In the genomic region with DNA sequence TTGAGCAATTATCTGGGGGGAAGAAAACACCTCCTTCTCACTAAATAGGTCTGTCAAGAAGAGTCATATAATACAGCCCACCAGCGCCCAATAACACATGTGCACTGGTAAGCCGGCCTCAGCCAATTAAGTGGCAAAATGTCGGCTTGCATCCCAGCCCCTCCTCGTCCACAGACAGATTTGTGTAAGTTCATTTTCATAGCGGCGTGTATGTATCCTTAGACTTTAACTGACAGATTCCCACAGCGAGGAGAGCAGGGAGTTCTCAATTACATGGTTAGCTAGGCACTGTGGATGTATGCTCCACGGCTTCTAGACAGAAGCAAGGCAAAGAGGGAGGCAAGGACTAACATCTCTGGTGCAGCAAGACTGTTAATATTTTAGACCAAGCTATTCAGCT, we compare ENCODE assay signal across 21 mouse cellular contexts.
DNase-seq lines count a peak whose midpoint lies in the region; ATAC-seq and TF ChIP-seq lines count a peak whose summit lies in the region.
"Had no signal": no experiment of that assay in that cellular context is flagged by ENCODE, and none has a peak within 500 bp of the region (broad histone marks: within the 10 kb centered on the region; RNA-seq: fewer than 3 reads in every experiment).

No protein-coding gene starts in this region.

- no peak for TF ChIP-seq EP300 in liver, postnatal 0 days (IDR thresholded peaks at IDR 0.05; ENCODE audit: low read depth)

- no peak overlapping the region for H3K9ac ChIP-seq in midbrain, embryonic 12.5 days (replicated peaks)
- H3K9ac ChIP-seq in midbrain, embryonic 11.5 days (ENCODE audit: low read length) = no peak overlapping the region
- H3K9ac ChIP-seq in forebrain, embryonic 12.5 days = no peak overlapping the region
- H3K9ac ChIP-seq in forebrain, postnatal 0 days = no peak overlapping the region
- H3K9ac ChIP-seq in liver, postnatal 0 days (replicated peaks) = no peak overlapping the region
- H3K9ac ChIP-seq: heart, embryonic 12.5 days had no signal

- no peaks in the 10 kb centered on the region for H3K9me3 ChIP-seq in midbrain, embryonic 12.5 days
- H3K9me3 ChIP-seq in midbrain, embryonic 11.5 days (ENCODE audit: control insufficient read depth, low read length) = no peaks in the 10 kb centered on the region
- H3K9me3 ChIP-seq in forebrain, embryonic 12.5 days = no peaks in the 10 kb centered on the region
- H3K9me3 ChIP-seq in forebrain, postnatal 0 days (ENCODE audit: low read length) = no peaks in the 10 kb centered on the region
- H3K9me3 ChIP-seq in liver, postnatal 0 days (ENCODE audit: low read length) = peaks cover 14% of the 10 kb centered on the region
- H3K9me3 ChIP-seq: limb, embryonic 10.5 days had no signal

- ATAC-seq in midbrain, embryonic 12.5 days (ENCODE audit: low FRiP score, low read depth) = no peak
- ATAC-seq in midbrain, embryonic 11.5 days (ENCODE audit: low FRiP score) = no peak
- ATAC-seq in forebrain, embryonic 12.5 days (ENCODE audit: low FRiP score) = no peak
- ATAC-seq in forebrain, postnatal 0 days = no peak
- ATAC-seq in liver, postnatal 0 days = no peak
- ATAC-seq: lung, postnatal 0 days had no signal

- no peak overlapping the region for H3K4me3 ChIP-seq in midbrain, embryonic 12.5 days
- no peak overlapping the region for H3K4me3 ChIP-seq in midbrain, embryonic 11.5 days (ENCODE audit: low read depth, low read length)
- H3K4me3 ChIP-seq in forebrain, embryonic 12.5 days (replicated peaks) = no peak overlapping the region
- no peak overlapping the region for H3K4me3 ChIP-seq in forebrain, postnatal 0 days (ENCODE audit: low read depth, low read length)
- H3K4me3 ChIP-seq in liver, postnatal 0 days (ENCODE audit: low read depth, low read length) = no peak overlapping the region
- H3K4me3 ChIP-seq: heart, embryonic 12.5 days; left cerebral cortex, adult 2 months; limb, embryonic 10.5 days had no signal

- H3K4me2 ChIP-seq in midbrain, embryonic 12.5 days (replicated peaks) = 0 out of 2 replicates have a peak overlapping the region, but pooled peaks have one; percentile 11
- no peak overlapping the region for H3K4me2 ChIP-seq in midbrain, embryonic 11.5 days
- peak overlapping the region; percentile 35 for H3K4me2 ChIP-seq in forebrain, embryonic 12.5 days
- H3K4me2 ChIP-seq in forebrain, postnatal 0 days (ENCODE audit: low read depth) = peak overlapping the region; percentile 8; the same call in 1 of the 2 replicates
- no peak overlapping the region for H3K4me2 ChIP-seq in liver, postnatal 0 days (ENCODE audit: low read depth, low read length)
- H3K4me2 ChIP-seq: heart, embryonic 12.5 days had no signal

- WGBS in midbrain, embryonic 12.5 days = 51% methylated on average over 8 of the region's 8 CpGs
- 65% methylated on average over 8 of the region's 8 CpGs for WGBS in midbrain, embryonic 11.5 days
- WGBS in forebrain, embryonic 12.5 days = 26% methylated on average over 8 of the region's 8 CpGs
- WGBS in forebrain, postnatal 0 days = 10% methylated on average over 8 of the region's 8 CpGs
- WGBS in liver, postnatal 0 days (ENCODE audit: insufficient replicate concordance) = 85% methylated on average over 8 of the region's 8 CpGs

- TF ChIP-seq CTCF in forebrain, postnatal 0 days (IDR thresholded peaks at IDR 0.05; ENCODE audit: low read depth) = no peak
- no peak for TF ChIP-seq CTCF in liver, postnatal 0 days (IDR thresholded peaks at IDR 0.05; ENCODE audit: low read depth)

- H3K27ac ChIP-seq in midbrain, embryonic 12.5 days (replicated peaks) = no peak overlapping the region
- no peak overlapping the region for H3K27ac ChIP-seq in midbrain, embryonic 11.5 days (ENCODE audit: low read depth, low read length)
- H3K27ac ChIP-seq in forebrain, embryonic 12.5 days = no peak overlapping the region
- no peak overlapping the region for H3K27ac ChIP-seq in forebrain, postnatal 0 days (ENCODE audit: low read depth, low read length)
- H3K27ac ChIP-seq in liver, postnatal 0 days (ENCODE audit: low read depth) = no peak overlapping the region
- H3K27ac ChIP-seq: left cerebral cortex, adult 2 months; limb, embryonic 10.5 days; macrophage had no signal

- H3K4me1 ChIP-seq in midbrain, embryonic 12.5 days = peaks cover 32% of the 10 kb centered on the region
- peaks cover 14% of the 10 kb centered on the region for H3K4me1 ChIP-seq in midbrain, embryonic 11.5 days (ENCODE audit: control insufficient read depth, insufficient read depth, low read length)
- peaks cover 29% of the 10 kb centered on the region for H3K4me1 ChIP-seq in forebrain, embryonic 12.5 days
- H3K4me1 ChIP-seq in forebrain, postnatal 0 days (ENCODE audit: insufficient read depth) = no peaks in the 10 kb centered on the region
- H3K4me1 ChIP-seq in liver, postnatal 0 days (ENCODE audit: insufficient read depth) = no peaks in the 10 kb centered on the region

- peak; percentile 77 for DNase-seq in heart, adult 11 months
- no peak for DNase-seq in heart, adult 9 months (ENCODE audit: low spot score in 2 of 2)
- no peak for DNase-seq in midbrain, embryonic 11.5 days (ENCODE audit: low spot score, missing footprints)
- DNase-seq in forebrain, postnatal 0 days = peak; percentile 37
- DNase-seq in right cerebral cortex, adult 18-20 months = no peak
- DNase-seq in liver, postnatal 0 days = no peak
- DNase-seq: adrenal gland, postnatal 36 days; cerebellum, adult 11 months; cerebellum, adult 9-11 months; heart, postnatal 10 days; kidney, adult 11 months; liver; thymus, adult 2 months; thymus, postnatal 4 days had no signal

- H3K36me3 ChIP-seq in midbrain, embryonic 12.5 days = no peaks in the 10 kb centered on the region
- H3K36me3 ChIP-seq in midbrain, embryonic 11.5 days (ENCODE audit: control insufficient read depth, insufficient read depth, low read length) = no peaks in the 10 kb centered on the region
- H3K36me3 ChIP-seq in forebrain, embryonic 12.5 days (replicated peaks) = no peaks in the 10 kb centered on the region
- H3K36me3 ChIP-seq in forebrain, postnatal 0 days (ENCODE audit: insufficient read depth) = no peaks in the 10 kb centered on the region
- H3K36me3 ChIP-seq in liver, postnatal 0 days (replicated peaks; ENCODE audit: insufficient read depth, low read length) = no peaks in the 10 kb centered on the region
- H3K36me3 ChIP-seq: heart, embryonic 12.5 days; limb, embryonic 10.5 days had no signal

- peaks cover 53% of the 10 kb centered on the region for H3K27me3 ChIP-seq in midbrain, embryonic 12.5 days
- H3K27me3 ChIP-seq in midbrain, embryonic 11.5 days (ENCODE audit: control insufficient read depth, insufficient read depth, low read length) = peaks cover 3% of the 10 kb centered on the region; the same call in 1 of the 2 replicates
- H3K27me3 ChIP-seq in forebrain, embryonic 12.5 days = peaks cover 51% of the 10 kb centered on the region
- peaks cover 46% of the 10 kb centered on the region for H3K27me3 ChIP-seq in forebrain, postnatal 0 days (ENCODE audit: insufficient read depth, low read length)
- no peaks in the 10 kb centered on the region for H3K27me3 ChIP-seq in liver, postnatal 0 days (ENCODE audit: insufficient read depth, low read length)

Comparison
In these comparisons a context has a peak if more than half of its experiments do, and no peak if none do; other contexts are left out.
1. DNase-seq: peak in heart, adult 11 months (single experiment) and forebrain, postnatal 0 days (single experiment); none in heart, adult 9 months (0 of 2), midbrain, embryonic 11.5 days (single experiment), right cerebral cortex, adult 18-20 months (single experiment) and liver, postnatal 0 days (single experiment).
2. H3K4me2 ChIP-seq: peak in midbrain, embryonic 12.5 days (single experiment), forebrain, embryonic 12.5 days (single experiment) and forebrain, postnatal 0 days (single experiment); none in midbrain, embryonic 11.5 days (single experiment) and liver, postnatal 0 days (single experiment).